Mouse (Mus musculus): ENCODE results near the gene Ly6g6d. TPM values are rescaled to one million over a fixed set of nuclear protein-coding genes. Genes with fewer than 3 reads are reported as not detected.
A peak's percentile ranks its signal among the peaks of the same experiment; 100 is the strongest.

Ly6g6d gene
- polyA plus RNA-seq, 1 experiment, result 3.6 TPM

DNA sequence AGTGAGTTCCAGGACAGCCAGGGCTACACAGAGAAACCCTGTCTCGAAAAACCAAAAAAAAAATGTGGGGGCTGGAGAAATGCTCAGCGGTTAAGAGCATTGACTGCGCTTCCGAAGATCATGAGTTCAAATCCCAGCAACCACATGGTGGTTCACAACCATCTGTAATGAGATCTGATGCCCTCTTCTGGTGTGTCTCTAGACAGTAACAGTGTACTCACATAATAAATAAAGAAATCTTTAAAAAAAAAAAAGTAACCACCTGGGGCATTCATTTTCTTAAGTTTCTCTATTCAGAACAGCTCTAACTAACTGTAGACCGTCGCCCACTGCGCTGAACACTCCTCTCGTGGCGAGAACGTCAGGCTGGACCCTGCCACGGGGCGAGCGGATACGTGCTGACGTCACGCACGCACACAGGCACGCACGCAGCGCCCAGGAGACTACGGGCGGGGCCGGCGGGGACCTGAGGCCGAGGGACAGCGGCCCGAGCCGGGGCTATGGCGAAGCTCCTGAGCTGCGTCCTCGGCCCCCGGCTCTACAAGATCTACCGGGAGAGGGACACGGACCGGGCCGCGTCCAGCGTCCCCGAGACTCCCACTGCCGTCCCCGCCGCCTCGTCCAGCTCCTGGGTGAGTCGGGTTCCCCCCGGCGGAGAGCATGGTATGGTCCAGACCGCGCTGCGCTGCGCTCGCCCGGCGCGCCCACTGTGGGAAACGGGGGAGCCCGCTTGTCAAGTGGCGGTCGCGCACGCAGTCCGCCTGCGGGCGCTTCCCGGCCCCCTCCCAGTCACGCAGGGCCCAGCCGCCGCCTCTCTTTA lies 11.2 kb upstream of the Ly6g6d start, which contains the start of gene Abhd16a:
Abhd16a (plus strand) TSS at position 439 of the 820 bp plus-strand sequence.
- TF ChIP-seq CTCF (IDR thresholded peaks at IDR 0.05; ENCODE audit: extremely low read depth, insufficient read depth, low read length), result no peak
- peak; percentile 78; the same call in 1 of the 2 replicates for TF ChIP-seq POLR2A (IDR thresholded peaks at IDR 0.05; ENCODE audit: extremely low read depth, insufficient read depth, low read length)
- Histone ChIP-seq H3K27ac (ENCODE audit: insufficient read depth, low read length) (peak within 1 kb of the TSS; percentile 99), H3K4me3 (ENCODE audit: insufficient read depth, low read length) (peak within 1 kb of the TSS; percentile 62)

DNA sequence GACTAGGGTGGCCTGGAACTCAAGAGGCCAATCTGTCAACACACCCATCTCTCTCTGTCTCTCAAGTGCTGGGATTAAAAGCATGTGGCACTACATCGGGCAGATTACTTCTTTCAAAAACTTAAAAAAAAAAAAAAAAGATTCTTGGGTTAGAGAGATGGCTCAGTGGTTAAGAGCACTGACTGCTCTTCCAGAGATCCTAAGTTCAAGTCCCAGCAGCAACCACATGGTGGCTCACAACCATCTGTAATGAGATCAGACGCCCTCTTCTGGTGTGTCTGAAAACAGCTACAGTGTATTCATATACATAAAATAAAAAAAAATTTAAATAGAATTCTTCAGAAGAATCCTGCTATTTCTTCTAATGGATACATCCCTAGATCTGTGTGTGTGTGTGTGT lies 10.3 kb upstream of the Ly6g6d start:
- no peak for TF ChIP-seq CTCF (IDR thresholded peaks at IDR 0.05; ENCODE audit: extremely low read depth, insufficient read depth, low read length)
- no peak for TF ChIP-seq POLR2A (IDR thresholded peaks at IDR 0.05; ENCODE audit: extremely low read depth, insufficient read depth, low read length)
- H3K4me1 ChIP-seq (ENCODE audit: control insufficient read depth, insufficient read depth, low read length), result no peaks in the 10 kb centered on the region; the same call in 1 of the 2 replicates

More for the DNA sequence above, 11.2 kb upstream of the Ly6g6d start, which contains the start of gene Abhd16a:
- H3K4me1 ChIP-seq (ENCODE audit: control insufficient read depth, insufficient read depth, low read length), result no peaks in the 10 kb centered on the region; the same call in 1 of the 2 replicates

DNA sequence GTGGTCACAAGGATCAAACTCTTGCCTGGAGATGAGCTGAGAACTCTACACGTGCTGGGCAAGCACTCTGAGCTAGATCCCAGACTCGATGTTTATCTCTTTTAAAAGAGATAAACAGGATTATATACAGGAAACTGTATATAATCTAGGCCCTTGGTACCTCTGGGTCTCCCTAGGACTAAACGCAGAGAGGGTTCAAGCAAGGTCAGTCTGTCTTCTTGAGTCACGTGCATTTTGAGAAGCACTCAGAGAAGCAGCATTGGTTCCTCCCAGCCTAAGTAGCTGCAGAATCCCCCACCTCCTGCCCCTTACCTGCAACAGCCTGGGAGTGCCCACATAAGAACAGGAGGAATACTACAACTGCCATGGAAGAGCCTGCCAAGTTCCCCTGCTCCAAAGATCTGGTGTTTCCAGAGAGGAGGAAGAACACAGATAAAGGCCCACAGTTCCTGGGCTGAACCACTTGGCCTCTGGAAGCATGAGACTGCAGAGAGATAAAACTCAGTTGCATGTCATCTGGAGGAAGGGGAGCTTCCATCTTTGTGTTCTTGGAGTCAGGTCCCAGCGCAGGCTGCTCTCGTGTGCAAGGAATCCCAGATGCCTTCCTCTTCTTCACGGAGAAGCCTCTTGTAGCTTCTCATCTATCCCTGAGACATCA lies 7.5 kb upstream of the Ly6g6d start, which contains the start of gene Ly6g6f:
Ly6g6f (minus strand) TSS at position 403 of the 658 bp plus-strand sequence.
- TF ChIP-seq CTCF (IDR thresholded peaks at IDR 0.05; ENCODE audit: extremely low read depth, insufficient read depth, low read length) (no peak), POLR2A (IDR thresholded peaks at IDR 0.05; ENCODE audit: extremely low read depth, insufficient read depth, low read length) (no peak)
- H3K27ac ChIP-seq (ENCODE audit: insufficient read depth, low read length), result no peak within 1 kb of the TSS
- H3K4me1 ChIP-seq (ENCODE audit: control insufficient read depth, insufficient read depth, low read length), result no peaks in the 10 kb centered on the region

More for the DNA sequence above, 10.3 kb upstream of the Ly6g6d start:
- H3K4me3 ChIP-seq (ENCODE audit: insufficient read depth, low read length), result no peak overlapping the region
- no peak overlapping the region for H3K27ac ChIP-seq (ENCODE audit: insufficient read depth, low read length)

GRCm38 (mm10) chr17:35083929-35084497 lies 6.1 kb upstream of the Ly6g6d start:
- H3K4me1 ChIP-seq (ENCODE audit: control insufficient read depth, insufficient read depth, low read length), result no peaks in the 10 kb centered on the region
- H3K27ac ChIP-seq (ENCODE audit: insufficient read depth, low read length), result no peak overlapping the region
- H3K4me3 ChIP-seq (ENCODE audit: insufficient read depth, low read length), result no peak overlapping the region
- no peak for TF ChIP-seq POLR2A (IDR thresholded peaks at IDR 0.05; ENCODE audit: extremely low read depth, insufficient read depth, low read length)
- no peak for TF ChIP-seq CTCF (IDR thresholded peaks at IDR 0.05; ENCODE audit: extremely low read depth, insufficient read depth, low read length)

More for the DNA sequence above, 7.5 kb upstream of the Ly6g6d start, which contains the start of gene Ly6g6f:
- H3K4me3 ChIP-seq (ENCODE audit: insufficient read depth, low read length), result no peak within 1 kb of the TSS

DNA sequence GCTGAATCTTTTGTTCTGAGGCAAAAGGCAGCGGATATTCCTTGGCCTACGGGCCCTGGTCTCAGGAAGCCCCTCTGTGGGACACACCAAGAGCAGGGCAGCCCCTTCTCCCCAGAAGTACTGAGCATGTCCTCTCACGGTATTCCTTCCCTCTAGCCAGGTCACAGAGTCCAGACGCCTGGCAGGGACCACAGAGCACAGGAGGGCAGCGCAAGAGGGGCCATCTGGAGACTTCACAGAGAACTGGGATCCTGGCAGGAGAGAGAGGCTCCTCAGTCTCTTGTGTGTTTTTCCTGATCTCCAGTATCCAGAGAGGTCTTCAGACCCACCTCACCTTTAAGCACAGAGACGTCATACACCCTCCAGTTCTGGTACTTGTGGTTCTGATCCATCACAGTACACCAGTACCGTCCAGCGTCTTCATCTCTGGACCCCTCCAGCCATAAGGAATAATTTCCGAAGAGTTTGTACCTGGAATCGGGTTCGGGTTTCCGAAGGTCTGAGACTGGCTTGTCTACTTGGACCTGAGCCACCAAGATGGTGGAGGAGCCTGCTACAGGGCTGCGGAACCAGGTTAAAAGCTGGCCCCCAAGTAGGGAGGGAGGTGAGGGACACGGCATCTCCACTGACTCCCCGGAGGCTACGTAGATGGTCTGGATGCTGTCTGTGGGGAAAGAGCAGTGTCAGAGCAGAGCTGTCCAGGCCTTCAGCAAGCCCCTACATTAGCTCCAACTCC lies 5.1 kb upstream of the Ly6g6d start:
- Histone ChIP-seq H3K4me3 (ENCODE audit: insufficient read depth, low read length) (no peak overlapping the region), H3K27ac (ENCODE audit: insufficient read depth, low read length) (no peak overlapping the region), H3K4me1 (ENCODE audit: control insufficient read depth, insufficient read depth, low read length) (no peaks in the 10 kb centered on the region)
- TF ChIP-seq POLR2A (IDR thresholded peaks at IDR 0.05; ENCODE audit: extremely low read depth, insufficient read depth, low read length) (no peak), CTCF (IDR thresholded peaks at IDR 0.05; ENCODE audit: extremely low read depth, insufficient read depth, low read length) (no peak)

- no peak for TF ChIP-seq CTCF (IDR thresholded peaks at IDR 0.05; ENCODE audit: extremely low read depth, insufficient read depth, low read length)
- no peak for TF ChIP-seq POLR2A (IDR thresholded peaks at IDR 0.05; ENCODE audit: extremely low read depth, insufficient read depth, low read length)
- no peaks in the 10 kb centered on the region for H3K4me1 ChIP-seq (ENCODE audit: control insufficient read depth, insufficient read depth, low read length)
- H3K27ac ChIP-seq (ENCODE audit: insufficient read depth, low read length), result peak overlapping the region; percentile 80; the same call in 1 of the 2 replicates
These were observed 2.8 kb upstream of the Ly6g6d start for GRCm38 (mm10) chr17:35080710-35081109.

DNA sequence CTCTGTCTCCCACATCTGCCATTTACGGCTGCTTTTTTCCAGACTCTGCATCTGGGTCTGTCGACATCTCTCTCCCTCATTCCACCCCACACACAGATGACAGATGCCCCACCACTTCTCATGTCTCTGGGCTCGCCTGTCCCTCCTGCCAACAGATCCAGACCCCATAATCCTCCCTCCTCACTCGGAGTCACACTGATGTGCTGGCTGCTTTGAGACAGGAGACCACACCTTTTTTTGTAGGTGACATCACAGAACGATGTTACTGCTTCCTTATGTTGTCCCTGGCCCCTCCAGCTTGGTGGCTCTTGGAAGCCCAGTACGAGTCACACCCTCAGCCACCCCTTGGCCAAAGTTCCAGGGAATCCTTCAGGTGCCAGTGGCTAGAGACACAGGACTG lies 2.4 kb upstream of the Ly6g6d start:
- Histone ChIP-seq H3K4me1 (ENCODE audit: control insufficient read depth, insufficient read depth, low read length) (no peaks in the 10 kb centered on the region), H3K4me3 (ENCODE audit: insufficient read depth, low read length) (no peak overlapping the region), H3K27ac (ENCODE audit: insufficient read depth, low read length) (no peak overlapping the region)
- TF ChIP-seq CTCF (IDR thresholded peaks at IDR 0.05; ENCODE audit: extremely low read depth, insufficient read depth, low read length) (no peak), POLR2A (IDR thresholded peaks at IDR 0.05; ENCODE audit: extremely low read depth, insufficient read depth, low read length) (no peak)

More at GRCm38 (mm10) chr17:35080710-35081109, 2.8 kb upstream of the Ly6g6d start:
- H3K4me3 ChIP-seq (ENCODE audit: insufficient read depth, low read length), result no peak overlapping the region

DNA sequence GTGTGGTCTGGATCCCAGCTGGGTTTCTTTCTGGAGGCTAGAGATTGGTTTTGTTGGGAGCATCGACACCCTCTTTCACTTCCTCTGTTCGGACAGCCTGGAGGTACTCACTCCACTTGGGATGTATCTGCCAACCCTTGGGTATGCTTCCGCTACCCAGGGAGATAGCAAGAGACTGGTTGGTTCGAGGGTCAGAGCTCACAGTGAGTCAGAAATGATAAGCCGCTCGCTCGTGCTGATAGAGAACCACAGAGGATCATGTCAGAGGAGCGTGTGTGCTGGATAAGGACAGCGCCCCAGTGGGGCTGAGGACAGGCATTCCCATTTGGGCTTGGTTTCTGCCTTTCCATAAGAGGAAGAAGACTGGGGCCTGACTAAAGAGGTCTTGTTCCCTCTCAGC lies 1.9 kb upstream of the Ly6g6d start:
- Histone ChIP-seq H3K27ac (ENCODE audit: insufficient read depth, low read length) (no peak overlapping the region), H3K4me1 (ENCODE audit: control insufficient read depth, insufficient read depth, low read length) (no peaks in the 10 kb centered on the region), H3K4me3 (ENCODE audit: insufficient read depth, low read length) (no peak overlapping the region)
- TF ChIP-seq CTCF (IDR thresholded peaks at IDR 0.05; ENCODE audit: extremely low read depth, insufficient read depth, low read length), result no peak
- TF ChIP-seq POLR2A (IDR thresholded peaks at IDR 0.05; ENCODE audit: extremely low read depth, insufficient read depth, low read length), result no peak

GRCm38 (mm10) chr17:35077285-35077684 lies 580 bp downstream of the Ly6g6d start:
- TF ChIP-seq CTCF (IDR thresholded peaks at IDR 0.05; ENCODE audit: extremely low read depth, insufficient read depth, low read length) (no peak), POLR2A (IDR thresholded peaks at IDR 0.05; ENCODE audit: extremely low read depth, insufficient read depth, low read length) (no peak)
- Histone ChIP-seq H3K4me1 (ENCODE audit: control insufficient read depth, insufficient read depth, low read length) (no peaks in the 10 kb centered on the region), H3K27ac (ENCODE audit: insufficient read depth, low read length) (no peak overlapping the region), H3K4me3 (ENCODE audit: insufficient read depth, low read length) (peak overlapping the region; percentile 21; the same call in 1 of the 2 replicates)

All from cortical plate, adult 2 months (tissue).